Mouse (Mus musculus): ENCODE data around the gene Cldn34c2. TPM values are rescaled to one million over a fixed set of nuclear protein-coding genes. Genes with fewer than 3 reads are reported as not detected.
"Not testable (repeated sequence)": the region's sequence is repeated elsewhere in the genome, so short reads cannot be mapped to it uniquely, and the experiment has no call there.

Cldn34c2 gene
- not detected in 2 replicates for polyA plus RNA-seq (2014; fragmentation: Nextera tagmentation; extraction: Ambion mirVana)

GRCm38 (mm10) chrX:123581400-123581799 is at the start of gene Cldn34c2:
Gene Cldn34c2, plus strand, starts transcription at chrX:123581700.
- not testable (repeated sequence) for ATAC-seq (replicated peaks; ENCODE audit: insufficient number of reproducible peaks, low FRiP score, low TSS enrichment); H3K27me3 ChIP-seq (ENCODE audit: control insufficient read depth, insufficient read depth, low read length)

GRCm38 (mm10) chrX:123551378-123551777 is 30.1 kb upstream of the Cldn34c2 start:
- not testable (repeated sequence) for H3K4me1 ChIP-seq (ENCODE audit: control insufficient read depth, insufficient read depth, low read length); H3K4me3 ChIP-seq (ENCODE audit: low read depth, low read length); H3K27ac ChIP-seq (ENCODE audit: low read depth, low read length); H3K36me3 ChIP-seq (ENCODE audit: control insufficient read depth, insufficient read depth, low read length); H3K4me2 ChIP-seq; H3K9me3 ChIP-seq (replicated peaks; ENCODE audit: control insufficient read depth, low read length); ATAC-seq (replicated peaks; ENCODE audit: insufficient number of reproducible peaks, low FRiP score, low TSS enrichment); H3K27me3 ChIP-seq (ENCODE audit: control insufficient read depth, insufficient read depth, low read length); H3K9ac ChIP-seq (ENCODE audit: low read depth, low read length)
- WGBS (ENCODE audit: insufficient replicate concordance), result 82% methylated on average over 13 of the region's 13 CpGs

More at GRCm38 (mm10) chrX:123581400-123581799, at the start of gene Cldn34c2:
- H3K4me3 ChIP-seq (ENCODE audit: low read depth, low read length); H3K4me2 ChIP-seq; H3K9me3 ChIP-seq (replicated peaks; ENCODE audit: control insufficient read depth, low read length); H3K9ac ChIP-seq (ENCODE audit: low read depth, low read length); H3K27ac ChIP-seq (ENCODE audit: low read depth, low read length); H3K4me1 ChIP-seq (ENCODE audit: control insufficient read depth, insufficient read depth, low read length); H3K36me3 ChIP-seq (ENCODE audit: control insufficient read depth, insufficient read depth, low read length): not testable (repeated sequence)

- H3K4me3 ChIP-seq (ENCODE audit: low read depth, low read length); H3K36me3 ChIP-seq (ENCODE audit: control insufficient read depth, insufficient read depth, low read length); H3K27me3 ChIP-seq (ENCODE audit: control insufficient read depth, insufficient read depth, low read length); H3K9ac ChIP-seq (ENCODE audit: low read depth, low read length); H3K9me3 ChIP-seq (replicated peaks; ENCODE audit: control insufficient read depth, low read length); H3K4me2 ChIP-seq; H3K27ac ChIP-seq (ENCODE audit: low read depth, low read length); ATAC-seq (replicated peaks; ENCODE audit: insufficient number of reproducible peaks, low FRiP score, low TSS enrichment); H3K4me1 ChIP-seq (ENCODE audit: control insufficient read depth, insufficient read depth, low read length): not testable (repeated sequence)
- WGBS (ENCODE audit: insufficient replicate concordance), result 80% methylated on average over 8 of the region's 12 CpGs
Measured at GRCm38 (mm10) chrX:123612158-123612828, 30.8 kb downstream of the Cldn34c2 start.

Other genes starting within 250 kb of the Cldn34c2 start
- not detected in 2 replicates for gene Gm17467, start 123.1 kb downstream of the Cldn34c2 start, polyA plus RNA-seq (2014; fragmentation: Nextera tagmentation; extraction: Ambion mirVana)
- gene Cldn34c3, start 212.0 kb downstream of the Cldn34c2 start, polyA plus RNA-seq (2014; fragmentation: Nextera tagmentation; extraction: Ambion mirVana), result not detected in 2 replicates